Mouse (Mus musculus) ES-E14 (cell line): ENCODE measurements around the gene Vmn2r90. TPM values are rescaled to one million over a fixed set of nuclear protein-coding genes. Genes with fewer than 3 reads are reported as not detected.
"Not testable (repeated sequence)": the region's sequence is repeated elsewhere in the genome, so short reads cannot be mapped to it uniquely, and the experiment has no call there.

ENCODE experiments used
- DNase-seq: peaks from one replicate; pipeline ENCODE4 v3.0.0-alpha.2; 2013; ENCODE audit warnings: low read depth, low spot score
- H3K27ac ChIP-seq: 2 replicates; pipeline ENCODE4 v1.5.1; 2012; ENCODE audit warnings: low read depth, mild to moderate bottlenecking, low read length, moderate library complexity, mixed read lengths; ENCODE audit not compliant: poor library complexity, insufficient read depth, severe bottlenecking
- H3K36me3 ChIP-seq: 2 replicates; pipeline ENCODE4 v1.6.1; 2012; ENCODE audit warnings: mild to moderate bottlenecking, low read length, moderate library complexity, mixed read lengths; ENCODE audit not compliant: control insufficient read depth, poor library complexity, insufficient read depth, severe bottlenecking
- H3K4me1 ChIP-seq, 2 experiments: fragments of 150-350 bp in 1 of 2; sonication (generic) in 1 of 2; 2 replicates each; pipeline ENCODE4 v1.6.1; 2012; ENCODE audit warnings: low read length in 2 of 2, mild to moderate bottlenecking in 1 of 2, mixed read lengths in 1 of 2; ENCODE audit not compliant: control insufficient read depth in 2 of 2, insufficient read depth in 2 of 2, poor library complexity in 1 of 2
- H3K4me3 ChIP-seq, 2 experiments: fragments of 150-350 bp in 1 of 2; sonication (generic) in 1 of 2; 2 replicates each; pipeline ENCODE4 v1.5.1; 2012; ENCODE audit warnings: low read length in 2 of 2, low read depth in 1 of 2, mild to moderate bottlenecking in 1 of 2, mixed read lengths in 1 of 2; ENCODE audit not compliant: insufficient read depth in 1 of 2, poor library complexity in 1 of 2, severe bottlenecking in 1 of 2
- H3K9ac ChIP-seq: 2 replicates; pipeline ENCODE4 v1.6.1; 2012; ENCODE audit warnings: low read depth, mild to moderate bottlenecking, low read length, mixed read lengths; ENCODE audit not compliant: poor library complexity, insufficient read depth, severe bottlenecking
- H3K9me3 ChIP-seq: fragments of 150-350 bp; sonication (generic); 2 replicates; pipeline ENCODE4 v1.6.1; 2012; ENCODE audit warnings: low read depth, mild to moderate bottlenecking, low read length; ENCODE audit not compliant: control insufficient read depth, insufficient read depth
- CHD2 ChIP-seq: IDR thresholded peaks from 2 replicates; pipeline ENCODE4 v1.6.1; 2014; ENCODE audit warnings: mild to moderate bottlenecking, low read depth, low read length, inconsistent platforms
- HCFC1 ChIP-seq: IDR thresholded peaks from 2 replicates; pipeline ENCODE4 v1.6.1; 2012; ENCODE audit warnings: low read length, inconsistent platforms, borderline replicate concordance; ENCODE audit not compliant: insufficient read depth
- MAFK ChIP-seq: IDR thresholded peaks from 2 replicates; pipeline ENCODE4 v1.6.1; 2014; ENCODE audit warnings: mild to moderate bottlenecking, low read depth, low read length, inconsistent platforms; ENCODE audit not compliant: insufficient read depth
- ZC3H11A ChIP-seq: IDR thresholded peaks from 2 replicates; pipeline ENCODE4 v1.6.1; 2012; ENCODE audit warnings: low read depth, mild to moderate bottlenecking, inconsistent platforms, low read length, borderline replicate concordance
- ZNF384 ChIP-seq: IDR thresholded peaks from 2 replicates; pipeline ENCODE4 v1.6.1; 2012; ENCODE audit warnings: low read depth, low read length, inconsistent platforms
- in situ Hi-C, 2 experiments: fragments of 600-800 bp; cut with MboI; formaldehyde crosslinking; loops; one replicate each; pipeline ENCODE4 v1.15.1; 2025; ENCODE audit warnings: low sequenced_read_pairs in 2 of 2, inconsistent platforms in 1 of 2; ENCODE audit not compliant: unreplicated experiment in 2 of 2
- total RNA-seq: library from RNA; depleted of rRNA; stranded (reverse); fragments of 300-350 nt; gene quantifications from 2 replicates; pipeline ENCODE4 v1.2.3, GENCODE M21; 2012

The Vmn2r90 gene
- total RNA-seq, 1 experiment = 0.27 TPM

DNA sequence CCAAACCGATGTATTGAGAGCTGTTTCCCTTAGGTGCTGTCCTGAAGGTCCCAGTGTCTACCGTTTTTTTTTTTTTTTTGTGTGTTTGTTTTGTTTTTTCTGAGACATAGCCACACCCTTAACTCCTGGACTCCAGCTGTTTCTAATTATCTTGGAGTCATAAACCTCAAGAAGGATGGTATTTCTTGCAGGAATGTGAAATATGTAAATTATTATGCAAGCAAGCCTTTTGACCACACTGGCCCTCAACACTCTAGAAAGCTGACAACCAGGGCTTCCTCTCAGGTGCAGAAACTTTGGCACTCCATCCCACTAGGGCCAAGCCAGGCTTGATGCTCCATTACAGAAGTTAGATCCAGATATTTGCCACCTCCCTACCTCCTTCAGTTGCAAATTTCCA lies 12.9 kb upstream of the Vmn2r90 start:
- no peak overlapping the region for H3K4me3 ChIP-seq
- H3K27ac ChIP-seq = no peak overlapping the region
- TF ChIP-seq ZNF384 = no peak
- TF ChIP-seq HCFC1 = no peak
- no peak for TF ChIP-seq MAFK
- TF ChIP-seq ZC3H11A = no peak
- no peak for TF ChIP-seq CHD2
- peaks cover 0 to 2% of the 10 kb centered on the region in 2 experiments; a peak in 1 of 4 replicates for H3K4me1 ChIP-seq
- H3K36me3 ChIP-seq = no peaks in the 10 kb centered on the region
- in situ Hi-C loops = no loop called here
- no peaks in the 10 kb centered on the region for H3K9me3 ChIP-seq
- DNase-seq = no peak
- H3K9ac ChIP-seq = no peak overlapping the region

DNA sequence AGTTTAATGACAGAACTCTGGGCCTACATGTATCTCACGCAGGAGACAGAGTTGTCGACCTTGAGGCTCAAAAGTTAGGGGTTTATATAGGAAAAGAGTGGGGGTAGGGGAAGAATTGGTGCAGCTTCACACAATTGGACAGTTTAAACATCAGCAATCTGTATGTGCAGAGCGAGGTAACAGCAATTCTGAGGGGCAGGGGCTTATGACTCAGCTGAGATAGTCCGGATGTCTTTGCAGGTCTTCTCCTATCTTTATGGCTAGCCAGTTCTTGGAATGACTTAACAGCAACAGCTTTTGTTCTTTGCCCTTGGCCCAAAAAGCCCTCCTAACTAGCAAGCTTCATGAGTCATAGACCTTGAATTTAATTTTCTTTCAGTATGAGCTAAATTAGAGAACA lies 28.8 kb downstream of the Vmn2r90 start:
- in situ Hi-C loops, H3K4me3 ChIP-seq, H3K36me3 ChIP-seq, DNase-seq, H3K27ac ChIP-seq, H3K4me1 ChIP-seq, H3K9ac ChIP-seq, H3K9me3 ChIP-seq: not testable (repeated sequence)

DNA sequence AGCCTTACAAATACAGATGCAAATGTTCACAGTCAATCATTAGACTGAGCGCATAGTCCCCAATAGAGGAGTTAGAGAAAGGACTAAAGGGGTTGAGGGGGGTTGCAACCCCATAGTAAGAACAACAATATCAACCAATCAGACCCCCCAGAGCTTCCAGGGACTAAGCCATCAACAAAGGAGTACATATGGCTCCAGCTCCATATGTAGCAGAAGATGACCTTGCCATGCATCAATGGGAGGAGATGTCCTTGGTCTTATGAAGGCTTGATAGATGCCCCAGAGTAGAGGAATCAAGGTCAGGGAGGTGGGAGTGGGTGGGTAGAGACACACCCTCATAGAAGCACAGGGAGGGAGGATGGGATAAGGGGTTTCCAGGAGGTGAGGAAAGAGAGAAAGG lies 35.1 kb downstream of the Vmn2r90 start:
- H3K27ac ChIP-seq = peak overlapping the region; percentile 73; the same call in 1 of the 2 replicates
- in situ Hi-C loops = no loop called here
- H3K9ac ChIP-seq = no peak overlapping the region
- H3K9me3 ChIP-seq = no peaks in the 10 kb centered on the region
- no peak overlapping the region for H3K4me3 ChIP-seq
- no peaks in the 10 kb centered on the region for H3K36me3 ChIP-seq
- H3K4me1 ChIP-seq = peaks cover 0 to 7% of the 10 kb centered on the region in 2 experiments; a peak in 2 of 4 replicates
- TF ChIP-seq ZNF384 = no peak
- peak; percentile 63; the same call in 1 of the 2 replicates for TF ChIP-seq CHD2
- TF ChIP-seq HCFC1 = no peak
- TF ChIP-seq ZC3H11A = no peak
- peak; percentile 42 for DNase-seq

DNA sequence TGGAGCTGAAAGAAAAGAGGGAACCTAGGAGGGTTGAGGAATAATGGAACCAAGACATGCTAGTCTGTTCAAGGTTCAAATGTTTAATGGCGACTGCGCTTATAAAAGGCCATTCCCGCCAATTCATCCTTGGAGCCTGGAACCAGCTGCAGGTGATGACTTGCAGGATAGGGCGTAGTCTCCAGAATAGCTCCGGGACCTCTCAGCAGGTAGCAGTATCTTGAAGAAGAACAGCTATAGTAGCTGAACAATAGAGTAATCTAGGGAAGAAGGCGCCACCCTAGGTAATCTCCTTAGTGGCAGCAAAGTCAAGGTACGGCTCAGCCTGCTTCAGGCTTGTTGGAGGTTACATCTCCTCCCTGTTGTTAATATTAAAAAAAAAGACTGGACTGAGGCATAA lies 35.8 kb downstream of the Vmn2r90 start:
- Histone ChIP-seq H3K4me3 (peak overlapping the region in 1 of 2 experiments; percentile 19; a peak in 2 of 4 replicates), H3K27ac (peak overlapping the region; percentile 99), H3K9ac (peak overlapping the region; percentile 27; the same call in 1 of the 2 replicates)
- H3K36me3 ChIP-seq, H3K9me3 ChIP-seq, in situ Hi-C loops, H3K4me1 ChIP-seq: not testable (repeated sequence)
- TF ChIP-seq MAFK = peak; percentile 47; the same call in 1 of the 2 replicates
- peak; percentile 59 for DNase-seq

DNA sequence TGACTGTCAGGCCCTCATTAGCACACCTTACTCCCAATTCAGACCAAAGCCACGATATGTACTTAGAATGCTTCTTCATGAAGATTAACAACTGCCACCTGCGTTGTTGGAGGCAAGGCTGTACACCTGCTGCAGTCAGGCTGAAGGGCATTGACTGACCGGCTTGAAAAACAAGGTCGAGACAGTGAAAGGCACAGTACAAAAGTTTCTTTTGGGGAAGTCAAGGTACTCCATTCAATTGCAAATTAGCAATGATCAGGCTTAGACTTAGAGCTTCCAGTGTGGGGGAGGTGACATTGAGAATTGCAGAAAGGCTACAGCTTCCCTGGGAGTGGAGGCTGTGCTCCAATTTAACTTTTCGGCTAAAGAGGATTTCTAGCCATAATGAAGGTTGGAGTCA lies 36.4 kb downstream of the Vmn2r90 start:
- DNase-seq = peak; percentile 63
- H3K36me3 ChIP-seq, H3K9me3 ChIP-seq, H3K9ac ChIP-seq, in situ Hi-C loops, H3K4me1 ChIP-seq: not testable (repeated sequence)
- TF ChIP-seq CHD2 = peak; percentile 79
- Histone ChIP-seq H3K27ac (peak overlapping the region; percentile 99), H3K4me3 (peak overlapping the region; percentile 20 to 30; a peak in 2 of 4 replicates)

DNA sequence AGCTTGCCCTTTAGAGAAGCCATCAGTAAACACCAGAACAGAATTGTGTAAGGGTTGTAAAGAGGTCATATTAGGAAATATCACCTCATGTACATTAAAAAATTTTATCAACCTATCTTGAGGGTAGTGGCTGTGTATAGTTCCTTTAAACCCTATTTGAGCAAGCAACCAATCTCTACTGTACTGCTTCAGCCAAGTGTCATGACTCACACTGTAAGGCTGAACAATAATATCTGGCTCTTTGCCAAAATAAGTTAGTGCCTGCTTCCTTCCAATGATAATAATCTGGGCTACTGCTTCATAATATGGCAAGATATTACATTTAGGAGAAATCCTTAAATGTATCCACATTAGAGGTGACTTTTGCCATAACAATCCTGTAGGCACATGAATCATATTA lies 38.0 kb downstream of the Vmn2r90 start:
- H3K4me1 ChIP-seq, H3K36me3 ChIP-seq, H3K27ac ChIP-seq, in situ Hi-C loops, DNase-seq, H3K4me3 ChIP-seq, H3K9ac ChIP-seq, H3K9me3 ChIP-seq: not testable (repeated sequence)
